Mouse (Mus musculus) embryonic facial prominence, embryonic 10.5 days (tissue): ENCODE results near the gene S1pr2. TPM values are rescaled to one million over a fixed set of nuclear protein-coding genes. Genes with fewer than 3 reads are reported as not detected.

Experiments
- DNase-seq: peaks from one replicate; pipeline ENCODE4 v3.0.0-alpha.2; 2017; ENCODE audit warnings: low spot score
- H3K27ac ChIP-seq: fragments of 300-500 bp; sonication (generic); replicated peaks from 2 replicates; pipeline ENCODE4 v1.5.1; 2016; ENCODE audit warnings: mild to moderate bottlenecking
- H3K27me3 ChIP-seq: fragments of 300-500 bp; sonication (generic); replicated peaks from 2 replicates; pipeline ENCODE4 v1.6.1; 2016; ENCODE audit warnings: low read depth, mild to moderate bottlenecking; ENCODE audit not compliant: poor library complexity, severe bottlenecking
- H3K36me3 ChIP-seq: fragments of 300-500 bp; sonication (generic); replicated peaks from 2 replicates; pipeline ENCODE4 v1.6.1; 2016; ENCODE audit warnings: mild to moderate bottlenecking, moderate library complexity
- H3K4me1 ChIP-seq: fragments of 300-500 bp; sonication (generic); 2 replicates; pipeline ENCODE4 v1.6.1; 2016
- H3K4me3 ChIP-seq: fragments of 300-500 bp; sonication (generic); 2 replicates; pipeline ENCODE4 v1.5.1; 2016; ENCODE audit warnings: mild to moderate bottlenecking, moderate library complexity
- H3K9me3 ChIP-seq: fragments of 300-500 bp; sonication (generic); 2 replicates; pipeline ENCODE4 v1.6.1; 2016; ENCODE audit warnings: mild to moderate bottlenecking
- WGBS: fragments of 180-500 bp; shearing (Covaris S2); methylation state at CpG from one replicate; pipeline ENCODE4 v1.1.7; 2016; 5-methylcytosine and 5-hydroxymethylcytosine counted together
- microRNA-seq: library from miRNA; unstranded; fragments of <30 nt; microRNA quantifications from one replicate; pipeline ENCODE4, GENCODE M21; 2017
- polyA plus RNA-seq: library from polyadenylated mRNA; unstranded; fragments of >200 nt; fragmentation: Nextera tagmentation; extraction: Ambion mirVana; gene quantifications from 2 replicates; pipeline ENCODE4 v1.2.1, GENCODE M21; 2016

S1pr2 gene
- polyA plus RNA-seq, 1 experiment from 2014 or later: 42.8 TPM

- Histone ChIP-seq H3K4me3 (peak overlapping the region; percentile 97), H3K9me3 (no peaks in the 10 kb centered on the region), H3K27me3 (no peaks in the 10 kb centered on the region), H3K4me1 (peaks cover 32% of the 10 kb centered on the region), H3K27ac (peak overlapping the region; percentile 93), H3K36me3 (peaks cover 36% of the 10 kb centered on the region)
- 1% methylated on average over 17 of the region's 17 CpGs for WGBS
- DNase-seq: no peak
Measured at GRCm38 (mm10) chr9:20951966-20952519, 24.5 kb downstream of the S1pr2 start.

- peaks cover 42% of the 10 kb centered on the region for H3K36me3 ChIP-seq
- no peaks in the 10 kb centered on the region for H3K27me3 ChIP-seq
- DNase-seq: peak; percentile 46
- H3K9me3 ChIP-seq: no peaks in the 10 kb centered on the region
- WGBS: 25% methylated on average over 14 of the region's 14 CpGs
- peak overlapping the region; percentile 93 for H3K27ac ChIP-seq
- peaks cover 32% of the 10 kb centered on the region for H3K4me1 ChIP-seq
- peak overlapping the region; percentile 97 for H3K4me3 ChIP-seq
Measured at GRCm38 (mm10) chr9:20951441-20951840, 25.1 kb downstream of the S1pr2 start.

GRCm38 (mm10) chr9:20950419-20950818, 26.2 kb downstream of the S1pr2 start:
- Histone ChIP-seq H3K36me3 (peaks cover 51% of the 10 kb centered on the region), H3K4me3 (peak overlapping the region; percentile 97; the same call in 1 of the 2 replicates)

GRCm38 (mm10) chr9:20946066-20946880, 30.3 kb downstream of the S1pr2 start:
- no peaks in the 10 kb centered on the region for H3K9me3 ChIP-seq
- WGBS: 87% methylated on average over 16 of the region's 16 CpGs
- DNase-seq: no peak
- peaks cover 47% of the 10 kb centered on the region for H3K4me1 ChIP-seq
- H3K27ac ChIP-seq: no peak overlapping the region
- H3K36me3 ChIP-seq: peaks cover 80% of the 10 kb centered on the region
- H3K27me3 ChIP-seq: no peaks in the 10 kb centered on the region
- no peak overlapping the region for H3K4me3 ChIP-seq

More at GRCm38 (mm10) chr9:20950419-20950818, 26.2 kb downstream of the S1pr2 start:
- H3K27ac ChIP-seq: no peak overlapping the region
- DNase-seq: no peak
- no peaks in the 10 kb centered on the region for H3K27me3 ChIP-seq
- no peaks in the 10 kb centered on the region for H3K9me3 ChIP-seq
- peaks cover 35% of the 10 kb centered on the region for H3K4me1 ChIP-seq

GRCm38 (mm10) chr9:20944697-20945370, 31.7 kb downstream of the S1pr2 start:
- Histone ChIP-seq H3K36me3 (peaks cover 86% of the 10 kb centered on the region), H3K4me1 (peaks cover 36% of the 10 kb centered on the region), H3K27me3 (no peaks in the 10 kb centered on the region), H3K27ac (0 out of 2 replicates have a peak overlapping the region, but pooled peaks have one; percentile 21), H3K4me3 (peak overlapping the region; percentile 21; the same call in 1 of the 2 replicates), H3K9me3 (no peaks in the 10 kb centered on the region)
- 62% methylated on average over 4 of the region's 4 CpGs for WGBS
- DNase-seq: no peak

- Histone ChIP-seq H3K4me1 (peaks cover 32% of the 10 kb centered on the region), H3K4me3 (peak overlapping the region; percentile 21), H3K27ac (peak overlapping the region; percentile 49), H3K27me3 (no peaks in the 10 kb centered on the region), H3K9me3 (no peaks in the 10 kb centered on the region), H3K36me3 (peaks cover 86% of the 10 kb centered on the region)
- WGBS: 10% methylated on average over 2 of the region's 2 CpGs
- DNase-seq: peak; percentile 73
Measured at GRCm38 (mm10) chr9:20943911-20944310, 32.7 kb downstream of the S1pr2 start.

- Histone ChIP-seq H3K27me3 (no peaks in the 10 kb centered on the region), H3K9me3 (no peaks in the 10 kb centered on the region), H3K4me3 (peak overlapping the region; percentile 21; the same call in 1 of the 2 replicates), H3K4me1 (peaks cover 30% of the 10 kb centered on the region), H3K27ac (peak overlapping the region; percentile 49), H3K36me3 (peaks cover 86% of the 10 kb centered on the region)
- DNase-seq: no peak
- 85% methylated on average over 7 of the region's 7 CpGs for WGBS
Measured at GRCm38 (mm10) chr9:20943396-20943795, 33.2 kb downstream of the S1pr2 start.

- DNase-seq: no peak
- no peaks in the 10 kb centered on the region for H3K9me3 ChIP-seq
- H3K4me3 ChIP-seq: no peak overlapping the region
- WGBS: 88% methylated on average over 3 of the region's 3 CpGs
- no peak overlapping the region for H3K27ac ChIP-seq
- no peaks in the 10 kb centered on the region for H3K27me3 ChIP-seq
- no peaks in the 10 kb centered on the region for H3K4me1 ChIP-seq
- H3K36me3 ChIP-seq: peaks cover 100% of the 10 kb centered on the region
Measured at GRCm38 (mm10) chr9:20923258-20923657, 53.3 kb downstream of the S1pr2 start.

GRCm38 (mm10) chr9:20916160-20916559, 60.4 kb downstream of the S1pr2 start:
- Histone ChIP-seq H3K27ac (no peak overlapping the region), H3K36me3 (peaks cover 100% of the 10 kb centered on the region), H3K9me3 (no peaks in the 10 kb centered on the region), H3K4me1 (no peaks in the 10 kb centered on the region), H3K27me3 (no peaks in the 10 kb centered on the region), H3K4me3 (no peak overlapping the region)
- WGBS: 82% methylated on average over 4 of the region's 4 CpGs
- DNase-seq: no peak

Small RNA genes within 50 kb of the gene (microRNA-seq; reads per million reads assigned to microRNA genes)
- gene Mir7081: 1.5 reads per million

Other genes starting within 250 kb of the S1pr2 start
- gene Olfm2, start 230.4 kb downstream of the S1pr2 start, polyA plus RNA-seq: 13.1 and 20.1 TPM in 2 replicates
- 0.39 and 0.60 TPM in 2 replicates for gene Col5a3, start 161.7 kb downstream of the S1pr2 start, polyA plus RNA-seq
- not detected in 2 replicates for gene Rdh8, start 158.3 kb downstream of the S1pr2 start, polyA plus RNA-seq
- 1.1 and 2.2 TPM in 2 replicates for gene A230050P20Rik, start 108.1 kb downstream of the S1pr2 start, polyA plus RNA-seq
- gene Angptl6, start 97.1 kb downstream of the S1pr2 start, polyA plus RNA-seq: 3.2 and 3.3 TPM in 2 replicates
- 99.2 and 100 TPM in 2 replicates for gene Ppan, start 88.6 kb downstream of the S1pr2 start, polyA plus RNA-seq
- gene Eif3g, start 78.2 kb downstream of the S1pr2 start, polyA plus RNA-seq: 411 and 431 TPM in 2 replicates
- gene Dnmt1, start 16.9 kb downstream of the S1pr2 start, polyA plus RNA-seq: 168 and 176 TPM in 2 replicates
- 154 and 161 TPM in 2 replicates for gene Mrpl4, start 26.0 kb upstream of the S1pr2 start, polyA plus RNA-seq
- 5.9 and 6.0 TPM in 2 replicates for gene Icam1, start 39.2 kb upstream of the S1pr2 start, polyA plus RNA-seq
- gene Icam4, start 52.6 kb upstream of the S1pr2 start, polyA plus RNA-seq: 3.8 and 5.1 TPM in 2 replicates
- not detected in 2 replicates for gene Icam5, start 55.3 kb upstream of the S1pr2 start, polyA plus RNA-seq
- gene Zglp1, start 90.3 kb upstream of the S1pr2 start, polyA plus RNA-seq: 0.70 and 1.8 TPM in 2 replicates
- 0.42 and 1.4 TPM in 2 replicates for gene Gm49373, start 96.3 kb upstream of the S1pr2 start, polyA plus RNA-seq
- 62.6 and 64.0 TPM in 2 replicates for gene Fdx1l, start 96.8 kb upstream of the S1pr2 start, polyA plus RNA-seq
- gene Gm38431, start 115.2 kb upstream of the S1pr2 start, polyA plus RNA-seq: 3.5 and 4.5 TPM in 2 replicates
- gene Raver1, start 115.2 kb upstream of the S1pr2 start, polyA plus RNA-seq: 98.1 and 106 TPM in 2 replicates
- 14.8 and 16.1 TPM in 2 replicates for gene Tyk2, start 154.5 kb upstream of the S1pr2 start, polyA plus RNA-seq
- 418 and 430 TPM in 2 replicates for gene Cdc37, start 173.2 kb upstream of the S1pr2 start, polyA plus RNA-seq
- 4.9 and 5.3 TPM in 2 replicates for gene Pde4a, start 188.9 kb upstream of the S1pr2 start, polyA plus RNA-seq